Mouse (Mus musculus): ENCODE measurements around the gene Rbm33.

The Rbm33 gene

DNA sequence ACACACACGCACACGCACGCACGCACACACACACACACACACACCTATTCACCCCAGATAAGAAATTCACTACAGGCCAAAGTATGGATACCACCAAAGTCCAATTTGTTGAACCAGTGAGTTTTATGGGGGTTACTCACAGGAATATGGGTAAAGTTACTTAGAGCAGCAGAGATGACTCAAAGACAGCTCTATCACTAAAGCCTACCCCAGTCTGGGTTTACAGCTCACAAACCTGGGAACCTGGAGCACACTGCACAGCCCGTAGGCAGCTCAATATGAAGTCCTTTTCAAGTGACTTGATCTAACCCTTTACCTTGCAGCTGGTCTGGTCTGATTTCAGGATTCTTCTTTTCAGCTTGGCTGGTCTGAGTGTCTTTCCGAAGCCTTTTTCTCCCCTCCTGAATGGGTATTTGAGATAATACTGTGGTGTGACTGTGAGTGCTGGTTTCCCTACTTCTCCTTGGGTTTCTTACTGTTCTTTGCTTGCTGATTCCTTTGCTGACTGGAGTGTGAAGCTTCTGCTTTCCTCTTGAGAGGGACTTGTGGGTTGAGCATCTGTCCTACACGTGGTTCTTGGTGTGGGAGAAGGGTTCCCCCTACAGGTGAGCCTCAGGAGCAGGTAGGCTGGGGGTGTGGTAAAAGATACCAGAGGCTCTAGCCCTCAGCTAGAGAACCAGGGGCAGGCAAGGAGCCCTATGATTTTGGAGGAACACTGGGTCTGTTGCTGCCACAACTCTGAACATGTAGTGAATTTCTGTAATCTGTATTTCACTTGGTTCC lies 12.3 kb downstream of the Rbm33 start:
- WGBS = 76% methylated on average over 7 of the region's 7 CpGs

DNA sequence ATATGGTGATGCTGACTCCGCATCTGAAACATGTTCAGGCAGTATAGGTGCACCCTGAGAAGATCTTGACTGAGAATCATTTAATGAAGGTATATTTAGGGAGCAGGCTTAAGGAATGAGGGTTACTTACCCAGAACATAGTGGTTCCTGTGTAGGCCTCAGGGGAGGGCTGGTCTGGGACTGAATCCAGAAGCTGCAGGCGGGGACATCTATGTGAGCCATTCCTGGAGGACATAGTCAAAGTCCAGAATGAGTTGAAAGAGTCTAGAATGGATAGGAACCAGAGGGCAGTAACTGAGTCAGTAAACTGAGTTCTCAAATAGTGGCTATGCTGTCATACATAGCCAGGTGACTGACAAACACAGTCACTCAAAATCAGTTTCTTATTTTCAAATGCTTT lies 16.8 kb downstream of the Rbm33 start:
- WGBS = 74% methylated on average over 2 of the region's 2 CpGs

DNA sequence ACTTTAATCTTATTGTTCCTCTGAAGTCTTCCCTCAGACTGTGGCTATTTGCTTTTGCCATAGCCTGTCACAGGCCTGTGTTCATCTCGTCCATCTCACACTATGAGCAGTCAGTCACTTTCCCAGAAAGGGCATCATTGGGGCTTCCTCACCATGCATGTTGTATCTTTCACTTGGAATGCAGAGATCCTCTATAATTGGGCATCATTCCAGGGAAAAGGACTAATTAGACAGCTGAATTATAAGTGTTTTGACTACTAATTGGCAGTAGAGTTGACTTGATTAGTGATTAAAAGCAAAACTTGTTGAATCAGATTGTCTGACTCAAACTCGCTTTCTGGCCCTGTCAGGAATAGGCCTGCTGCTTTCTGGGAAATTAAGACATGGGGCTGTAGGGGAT lies 43.8 kb downstream of the Rbm33 start:
- 70% methylated on average over 2 of the region's 2 CpGs for WGBS

DNA sequence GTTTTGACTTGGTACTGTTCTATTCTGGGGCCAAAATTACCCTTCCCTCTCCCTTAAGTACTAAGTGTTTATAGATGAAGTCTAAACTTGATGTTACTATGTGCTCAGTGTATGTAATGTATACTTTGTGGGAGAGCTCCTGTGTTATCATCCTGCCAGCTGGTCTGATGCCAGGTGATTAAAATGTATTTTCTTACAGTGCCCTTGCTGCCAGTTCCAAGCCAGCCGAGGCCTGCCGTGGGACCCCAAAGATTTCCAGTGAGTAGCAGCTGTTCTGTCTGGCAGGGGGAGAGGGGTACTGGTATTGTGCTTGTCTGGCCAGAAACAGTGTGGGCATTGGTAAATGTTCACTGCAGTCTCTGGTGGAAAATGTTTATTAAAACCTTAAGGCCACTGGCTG lies 51.1 kb downstream of the Rbm33 start:
- WGBS = 33% methylated on average over 2 of the region's 2 CpGs

DNA sequence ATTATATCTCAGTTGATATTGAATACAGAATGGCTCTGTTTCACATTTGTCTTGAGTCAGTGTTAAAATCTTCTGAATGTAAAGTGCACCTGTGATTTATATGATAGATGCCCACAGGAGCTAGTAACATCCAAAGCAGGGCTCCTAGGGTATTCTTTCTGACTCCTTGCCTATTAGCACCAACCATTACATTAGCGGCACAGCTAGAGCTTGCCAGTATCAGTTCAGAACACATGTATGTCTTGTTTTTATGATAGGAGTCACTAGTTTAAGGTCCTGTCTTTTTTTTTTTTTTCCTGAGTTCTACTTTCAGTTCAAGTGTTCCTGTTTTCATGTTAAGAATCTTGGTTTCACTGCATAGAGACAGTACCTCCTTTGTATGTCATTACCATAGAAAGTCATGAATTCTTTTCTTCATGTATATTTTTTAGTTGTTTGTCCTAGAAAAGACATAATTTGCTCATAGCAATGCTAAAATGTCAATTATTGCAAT lies 55.3 kb downstream of the Rbm33 start:
- WGBS = 96% methylated on average over 1 of the region's 1 CpGs

DNA sequence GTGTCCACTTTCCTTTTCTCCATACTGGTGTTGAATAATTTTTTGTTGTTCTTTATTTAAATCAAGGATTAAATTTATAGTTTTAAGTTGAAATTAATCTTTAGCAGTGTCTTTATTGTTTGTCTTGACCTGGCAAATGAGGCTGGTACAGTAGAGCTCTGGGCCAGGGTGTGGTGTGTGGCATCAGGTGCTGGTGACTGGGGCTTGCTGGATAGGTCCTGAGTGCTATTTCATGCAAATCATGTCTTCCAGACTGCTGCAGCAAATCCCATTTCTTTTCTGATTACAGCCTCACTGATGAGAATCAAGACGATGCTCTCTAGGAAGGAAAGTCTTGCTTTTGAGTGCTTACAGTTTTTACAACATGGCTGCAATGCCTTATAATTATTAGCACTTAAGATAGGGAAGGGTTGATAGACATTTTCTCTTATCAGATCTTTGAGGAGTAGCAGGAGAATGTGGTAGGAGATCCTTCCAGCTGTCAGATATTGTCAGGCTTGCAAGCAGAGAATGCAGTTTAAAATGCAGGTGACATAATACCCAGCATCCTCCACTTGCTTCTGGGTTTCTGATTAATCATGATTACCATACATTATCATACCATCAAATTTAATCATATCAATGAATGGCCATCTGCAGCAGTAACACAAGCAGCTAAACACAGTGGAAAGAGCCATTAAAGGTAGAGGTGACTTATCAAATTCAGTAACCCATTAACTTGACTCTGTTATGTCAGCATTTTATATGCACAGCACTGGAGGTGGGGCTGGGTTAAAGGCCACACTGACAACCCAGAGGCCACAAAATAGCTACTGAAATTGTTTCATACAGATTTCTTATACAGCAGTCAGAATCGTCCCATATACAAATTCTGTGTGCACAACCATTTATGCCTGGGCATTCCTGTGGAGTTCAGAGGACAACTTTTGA lies 56.8 kb downstream of the Rbm33 start:
- WGBS = 75% methylated on average over 2 of the region's 2 CpGs

DNA sequence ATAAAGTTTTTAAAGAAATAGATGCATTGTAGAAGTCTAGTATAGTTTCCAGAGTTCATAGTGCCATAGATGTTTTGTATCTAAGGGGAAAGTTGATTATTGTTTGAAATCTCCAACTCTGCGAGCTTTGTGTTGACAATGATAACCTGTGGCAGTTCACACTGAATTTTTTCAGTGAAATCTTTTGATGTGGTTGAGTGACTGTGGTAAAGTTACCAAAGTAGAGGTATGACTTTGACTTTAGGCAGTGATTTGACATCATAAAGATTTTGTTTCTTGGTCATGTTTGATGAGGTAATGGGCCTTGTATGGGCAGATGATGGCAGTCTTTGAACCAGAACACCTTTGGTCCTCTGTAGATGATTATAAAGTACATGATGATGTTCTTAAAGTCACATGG lies 65.4 kb downstream of the Rbm33 start:
- WGBS = 96% methylated on average over 1 of the region's 1 CpGs

DNA sequence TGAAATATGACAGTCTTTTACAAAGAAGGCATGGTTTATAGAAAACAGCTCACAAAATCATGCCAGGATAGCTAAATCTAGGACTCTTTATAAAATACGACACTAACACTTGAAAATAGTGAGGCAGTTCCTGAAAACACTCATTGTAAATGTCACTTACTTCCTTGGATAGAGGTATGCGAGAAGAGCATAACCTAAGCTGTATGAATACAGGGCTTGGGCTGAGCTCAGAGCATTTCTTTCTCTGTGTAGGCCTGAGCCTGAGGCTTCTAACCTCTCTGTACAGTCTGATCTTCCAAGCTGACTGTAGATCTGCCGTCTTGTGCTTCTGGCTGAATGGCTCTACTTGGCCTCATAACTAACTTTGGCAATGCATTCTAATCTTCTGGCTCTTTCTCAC lies 69.9 kb downstream of the Rbm33 start:
- WGBS = 36% methylated on average over 3 of the region's 3 CpGs

DNA sequence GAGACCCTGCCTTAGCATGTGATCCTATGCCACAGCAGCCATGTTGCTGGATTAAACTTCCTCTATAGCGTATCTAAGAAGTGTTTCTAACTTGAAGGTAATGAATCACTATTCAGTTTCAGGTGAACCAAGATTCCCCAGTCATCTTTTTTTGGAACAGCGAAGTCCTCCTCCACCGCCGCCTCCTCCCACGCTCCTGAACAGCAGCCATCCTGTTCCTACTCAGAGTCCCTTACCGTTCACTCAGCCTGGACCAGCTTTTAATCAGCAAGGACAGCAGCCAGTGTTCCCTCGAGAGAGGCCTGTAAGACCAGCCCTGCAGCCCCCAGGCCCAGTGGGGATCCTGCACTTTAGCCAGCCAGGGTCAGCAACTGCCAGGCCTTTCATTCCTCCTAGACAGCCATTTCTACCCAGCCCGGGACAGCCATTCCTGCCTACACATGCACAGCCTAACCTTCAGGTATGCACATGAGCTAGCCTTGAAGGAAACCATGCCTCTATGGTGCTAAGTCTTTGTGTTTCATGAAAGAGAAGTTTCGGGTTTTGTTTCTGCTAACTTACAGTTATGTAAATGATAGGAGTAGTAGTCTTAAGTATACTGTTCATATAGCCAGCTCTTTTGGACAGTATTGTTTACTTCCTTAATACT lies 70.7 kb downstream of the Rbm33 start:
- WGBS = 43% methylated on average over 9 of the region's 9 CpGs

DNA sequence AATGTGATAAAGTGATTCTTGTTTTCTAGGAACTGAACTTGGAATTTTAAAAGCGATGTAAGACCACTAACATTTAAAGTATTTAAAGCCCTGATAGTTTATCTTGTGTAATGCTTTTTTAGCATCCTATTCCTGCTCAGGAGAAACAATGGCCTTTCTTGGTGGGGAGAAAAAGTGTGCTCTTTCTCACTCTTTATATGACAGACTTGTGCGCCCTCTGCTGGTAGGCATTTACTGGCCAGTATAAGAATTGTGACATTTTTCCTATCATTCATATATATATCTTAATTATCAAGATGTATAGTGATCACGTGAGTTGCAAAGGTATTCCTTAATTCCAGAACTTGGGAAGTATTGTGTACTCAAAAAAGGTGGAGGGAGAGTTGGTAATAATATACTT lies 71.3 kb downstream of the Rbm33 start:
- WGBS = 51% methylated on average over 3 of the region's 3 CpGs

DNA sequence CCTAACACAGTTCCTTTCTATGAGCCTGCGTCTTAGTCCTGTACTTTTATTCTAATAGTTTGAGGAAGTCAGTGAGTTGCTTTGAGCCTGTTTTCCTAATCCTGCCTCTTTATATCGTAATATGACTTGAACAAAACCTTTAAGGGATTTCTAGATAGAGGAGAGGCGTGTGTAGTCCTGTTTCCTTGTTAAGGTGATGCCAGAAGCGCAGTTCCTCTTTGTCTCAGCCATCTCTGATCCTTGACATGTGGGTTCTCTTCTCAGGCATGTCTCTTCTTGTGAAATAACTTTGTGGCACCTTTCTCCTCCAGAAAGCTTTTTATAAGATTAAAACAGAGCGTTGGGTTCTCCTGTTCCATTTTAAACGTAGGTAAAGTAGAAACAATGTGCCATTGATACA lies 73.3 kb downstream of the Rbm33 start:
- 91% methylated on average over 6 of the region's 6 CpGs for WGBS

DNA sequence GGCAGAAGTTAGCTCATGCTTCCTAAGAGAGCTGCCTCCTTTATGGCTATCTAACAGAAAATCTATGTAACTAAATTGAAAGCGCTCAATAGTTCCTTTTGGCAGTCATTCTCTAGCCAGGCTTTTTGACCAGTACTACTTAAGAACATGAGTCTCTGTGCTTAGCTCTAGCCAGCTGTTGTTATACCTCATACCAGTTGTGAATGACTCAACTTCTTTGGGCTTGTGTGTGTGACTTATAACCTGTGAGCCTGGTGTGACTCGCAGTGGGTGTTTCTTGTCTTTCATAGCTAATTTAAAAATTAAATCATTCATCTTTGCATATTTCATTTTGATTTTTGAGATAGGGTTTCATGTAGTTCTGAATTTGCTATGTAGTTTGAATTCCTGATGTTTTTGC lies 80.4 kb downstream of the Rbm33 start:
- 95% methylated on average over 2 of the region's 2 CpGs for WGBS

DNA sequence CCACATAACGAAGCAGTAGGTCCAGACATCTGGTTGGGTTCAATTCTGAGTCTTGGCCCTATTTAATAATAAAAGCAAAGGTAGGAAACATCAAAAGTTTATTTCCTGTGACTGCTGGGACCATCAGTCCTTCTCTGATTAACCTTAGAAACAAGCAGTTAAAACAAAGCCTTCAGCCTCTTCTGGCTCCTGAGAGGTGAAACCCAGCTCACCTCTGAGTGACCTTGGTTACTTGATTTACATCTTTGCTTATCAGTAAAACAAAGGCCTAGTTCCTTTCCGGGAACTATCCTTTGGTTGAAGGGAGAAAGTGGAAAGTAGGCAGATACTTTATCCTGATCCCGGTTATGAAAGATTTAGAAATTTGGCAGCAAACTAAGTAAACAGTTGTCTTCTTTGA lies 81.8 kb downstream of the Rbm33 start:
- WGBS = 58% methylated on average over 3 of the region's 3 CpGs

DNA sequence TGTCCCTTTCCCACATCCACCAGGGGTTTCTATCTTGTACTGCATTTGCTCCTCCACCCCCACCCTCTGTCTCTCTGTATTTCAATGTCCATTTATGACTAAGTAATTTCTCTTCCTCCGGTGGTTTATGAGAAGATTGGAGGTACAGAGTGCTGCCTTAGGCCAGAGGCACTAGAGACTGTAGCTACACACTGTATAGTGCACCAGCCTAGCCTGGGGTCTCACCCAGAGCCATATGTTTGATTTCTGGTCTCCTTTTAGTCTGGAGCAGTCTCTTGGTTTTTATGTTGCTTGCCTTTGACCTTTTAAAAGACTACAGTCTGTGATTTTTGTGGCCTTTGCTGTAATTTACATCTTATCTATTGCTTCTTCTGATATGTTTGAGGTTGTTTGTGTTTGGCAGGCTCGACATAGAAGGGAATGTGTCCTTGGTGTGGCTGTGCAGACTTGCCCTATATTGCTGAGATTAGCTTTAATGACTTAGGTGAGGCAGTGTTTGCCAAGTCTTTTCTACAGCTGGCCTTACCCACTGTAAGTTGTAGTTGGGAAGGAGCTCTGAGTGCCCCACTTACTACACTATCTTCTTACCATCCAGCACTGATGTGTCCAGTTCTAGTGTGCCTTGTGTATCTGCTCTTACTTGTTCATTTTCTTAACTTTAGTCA lies 82.7 kb downstream of the Rbm33 start:
- WGBS = 67% methylated on average over 2 of the region's 2 CpGs

DNA sequence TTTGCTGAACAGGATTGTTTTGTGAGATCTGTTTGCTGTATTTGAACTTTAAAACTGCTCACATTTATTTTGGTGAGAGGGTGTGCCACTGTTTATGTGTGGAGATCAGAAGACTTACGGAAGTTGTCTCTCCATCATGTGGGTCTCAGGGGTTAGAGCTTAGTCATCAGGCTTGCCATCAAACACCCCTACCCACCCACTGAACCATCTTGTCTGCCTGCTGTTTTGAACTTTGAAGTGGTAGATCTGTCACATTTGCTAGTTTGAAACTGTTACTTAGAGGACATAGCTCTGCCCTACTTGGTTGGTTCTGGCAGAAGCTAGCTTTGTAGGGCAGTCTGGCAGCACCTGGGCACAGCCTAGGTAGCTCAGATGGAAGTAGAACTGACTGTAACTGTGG lies 85.8 kb downstream of the Rbm33 start:
- 49% methylated on average over 1 of the region's 1 CpGs for WGBS

DNA sequence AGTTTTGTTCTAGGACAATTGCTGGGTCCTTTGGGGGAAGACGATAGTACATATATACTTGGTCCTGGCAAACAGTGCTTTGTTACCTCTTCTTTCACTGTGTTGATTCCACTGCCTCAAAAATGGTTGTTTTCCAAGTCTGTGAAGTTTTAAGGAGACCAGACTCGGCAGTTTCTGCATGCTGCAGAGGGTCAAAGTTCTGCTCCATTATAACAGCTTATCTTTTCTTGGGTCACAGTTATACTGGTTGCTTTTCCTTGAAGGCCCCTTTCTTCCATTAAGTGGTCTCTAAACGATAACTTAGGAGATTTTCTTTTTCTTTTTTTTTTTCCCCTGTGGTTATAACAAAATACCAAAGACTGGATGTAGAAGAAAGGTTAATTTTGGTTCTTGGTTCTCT lies 89.7 kb downstream of the Rbm33 start:
- 83% methylated on average over 3 of the region's 3 CpGs for WGBS

DNA sequence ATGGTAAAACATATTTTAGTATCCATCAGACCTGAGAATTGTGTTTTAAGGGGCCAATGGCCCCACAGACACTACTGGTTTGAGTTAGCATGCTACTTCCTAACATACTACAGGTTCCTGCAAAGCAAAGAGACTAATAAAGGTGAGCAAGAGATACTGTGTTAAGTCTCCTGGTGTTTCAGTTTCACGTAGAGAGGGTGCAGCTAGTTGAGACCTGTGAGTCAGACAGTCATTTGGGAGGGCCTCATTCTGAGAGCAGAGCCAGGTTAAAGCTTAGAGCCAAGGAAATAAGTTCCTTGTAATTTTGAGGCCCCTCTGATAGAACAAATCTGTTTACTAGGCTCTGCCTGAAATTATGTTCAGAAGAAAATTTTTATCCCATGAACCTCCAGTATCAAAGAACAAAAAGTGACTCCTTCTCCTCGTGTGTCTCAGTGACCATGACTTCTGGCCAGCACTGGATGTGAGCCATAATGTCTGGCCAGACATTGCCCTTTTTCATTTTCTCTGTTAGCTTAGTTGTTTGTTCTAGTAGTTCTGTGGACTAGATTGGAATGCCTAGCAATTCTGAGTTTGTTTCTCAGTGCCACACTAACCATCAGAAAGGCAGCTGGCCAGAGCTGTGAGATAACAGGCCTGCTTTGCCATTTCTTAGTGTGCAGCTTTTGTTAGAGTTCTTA lies 95.2 kb downstream of the Rbm33 start:
- 70% methylated on average over 2 of the region's 2 CpGs for WGBS

DNA sequence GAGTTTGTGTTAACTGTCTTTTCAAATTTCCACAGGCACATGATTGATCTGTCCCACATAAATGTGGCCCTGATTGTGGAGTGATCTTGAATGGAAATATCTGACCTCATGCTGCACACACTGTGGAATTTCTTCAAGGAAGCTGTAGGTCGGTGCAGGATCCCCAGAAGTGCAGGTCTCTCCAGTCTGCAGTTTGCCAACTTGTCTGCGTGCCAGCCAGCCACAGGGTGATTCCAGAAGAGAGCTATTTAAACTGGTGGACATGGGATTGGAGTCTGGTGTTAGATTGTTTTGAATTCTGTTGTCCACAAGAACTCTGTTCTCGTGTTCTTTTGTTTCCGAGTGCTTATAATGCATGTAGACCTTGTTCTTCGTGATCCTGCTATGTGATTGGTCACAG lies 96.6 kb downstream of the Rbm33 start:
- 78% methylated on average over 5 of the region's 5 CpGs for WGBS

DNA sequence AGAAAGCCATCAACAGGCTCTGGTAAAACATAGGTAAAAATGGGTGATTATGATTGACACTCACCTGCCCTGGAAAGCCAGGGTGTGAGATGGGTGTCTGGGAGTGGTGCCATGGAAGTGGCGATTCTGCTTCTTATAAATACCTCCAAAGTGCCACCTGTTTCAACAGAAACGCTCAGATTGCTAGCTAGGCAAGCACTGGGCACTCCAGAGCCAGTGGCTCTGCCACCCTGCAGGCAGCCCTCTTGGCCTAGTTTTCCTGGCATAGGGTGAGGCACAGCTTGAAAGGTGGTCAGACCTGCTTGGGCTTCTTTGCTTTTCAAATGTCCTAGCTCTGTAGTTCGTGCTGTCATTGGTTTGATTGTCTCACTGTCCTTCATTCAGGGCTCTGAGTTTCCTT lies 97.2 kb downstream of the Rbm33 start:
- WGBS = 78% methylated on average over 3 of the region's 3 CpGs

DNA sequence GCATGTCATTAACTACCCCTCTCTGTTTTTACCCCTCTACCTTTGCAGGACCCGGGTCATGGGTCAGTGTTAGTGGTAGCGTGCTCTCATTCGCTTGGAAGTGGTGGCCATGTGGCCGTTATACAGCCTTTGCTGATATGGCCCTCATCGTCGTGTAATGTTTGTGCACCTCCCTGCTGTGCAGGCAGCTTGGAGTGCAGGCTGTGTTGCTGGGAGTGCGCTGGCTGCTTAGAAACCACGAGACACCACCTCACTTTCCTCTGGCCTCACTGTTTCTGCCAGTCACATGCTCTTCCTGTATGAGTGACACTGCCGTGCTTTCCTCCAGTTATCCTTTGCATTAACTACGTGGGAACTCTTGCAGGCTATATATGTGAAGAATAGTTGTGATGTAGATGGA lies 101.8 kb downstream of the Rbm33 start:
- 77% methylated on average over 10 of the region's 10 CpGs for WGBS

DNA sequence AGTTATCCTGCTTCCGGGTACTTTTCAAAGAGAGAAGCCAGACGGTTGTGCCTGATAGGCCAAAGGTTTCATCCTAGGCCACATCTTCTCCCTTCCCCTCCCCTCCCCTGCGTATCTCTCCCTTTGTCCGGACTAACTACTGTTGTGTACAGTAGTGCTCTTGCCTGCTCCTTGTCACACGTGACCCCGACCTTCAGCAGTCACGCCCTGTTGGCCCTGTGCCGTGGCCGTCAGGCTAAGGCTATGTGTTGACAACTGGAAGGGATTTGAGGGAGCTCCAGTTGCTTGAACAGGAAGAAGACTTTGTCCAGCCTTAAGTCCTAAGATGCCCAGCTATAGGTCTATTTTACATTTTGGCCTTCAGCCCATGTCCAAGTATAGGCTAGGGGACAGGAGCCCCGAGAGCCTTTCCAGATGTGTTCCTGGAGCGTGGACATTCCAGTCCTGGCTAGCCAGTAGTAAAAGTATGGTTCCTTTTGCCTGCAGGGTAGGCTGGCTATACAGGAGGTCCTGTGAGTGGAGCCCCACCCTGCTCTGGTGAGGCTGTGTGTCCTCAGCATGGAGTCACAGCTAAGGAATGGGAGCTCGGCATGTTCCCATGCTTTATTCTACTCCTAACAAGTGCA lies 102.8 kb downstream of the Rbm33 start:
- whole genome bisulfite sequencing = 90% methylated on average over 12 of the region's 12 CpGs

Data from cerebral cortex, adult 2 months (tissue).